Mouse (Mus musculus) heart, embryonic 12.5 days (tissue): ENCODE results near the gene Lfng. TPM values are rescaled to one million over a fixed set of nuclear protein-coding genes. Genes with fewer than 3 reads are reported as not detected.

Experiments
- ATAC-seq: fragments of 200-750 bp; cut with Nextera tagmentation; 2 replicates; pipeline ENCODE4 v1.8.0; 2017; ENCODE audit warnings: moderate TSS enrichment, moderate library complexity; ENCODE audit not compliant: insufficient number of reproducible peaks, low FRiP score
- H3K27ac ChIP-seq: fragments of 300-500 bp; sonication (generic); 2 replicates; pipeline ENCODE4 v1.5.1; 2016; ENCODE audit warnings: mild to moderate bottlenecking, moderate library complexity; ENCODE audit not compliant: poor library complexity, severe bottlenecking
- H3K27me3 ChIP-seq: fragments of 300-500 bp; sonication (generic); replicated peaks from 2 replicates; pipeline ENCODE4 v1.6.1; 2016; ENCODE audit warnings: mild to moderate bottlenecking, moderate library complexity
- H3K36me3 ChIP-seq: fragments of 300-500 bp; sonication (generic); 2 replicates; pipeline ENCODE4 v1.6.1; 2016; ENCODE audit warnings: mild to moderate bottlenecking, moderate library complexity
- H3K4me1 ChIP-seq: fragments of 300-500 bp; sonication (generic); replicated peaks from 2 replicates; pipeline ENCODE4 v1.6.1; 2016; ENCODE audit warnings: mild to moderate bottlenecking
- H3K4me2 ChIP-seq: fragments of 300-500 bp; sonication (generic); 2 replicates; pipeline ENCODE4 v1.6.1; 2016; ENCODE audit warnings: mild to moderate bottlenecking, moderate library complexity
- H3K4me3 ChIP-seq: fragments of 300-500 bp; sonication (generic); 2 replicates; pipeline ENCODE4 v1.5.1; 2016; ENCODE audit warnings: mild to moderate bottlenecking
- H3K9ac ChIP-seq: fragments of 300-500 bp; sonication (generic); 2 replicates; pipeline ENCODE4 v1.6.1; 2016; ENCODE audit warnings: mild to moderate bottlenecking, moderate library complexity
- H3K9me3 ChIP-seq: fragments of 300-500 bp; sonication (generic); replicated peaks from 2 replicates; pipeline ENCODE4 v1.6.1; 2016; ENCODE audit warnings: mild to moderate bottlenecking, moderate library complexity
- WGBS: fragments of 180-500 bp; shearing (Covaris S2); methylation state at CpG from one replicate; pipeline ENCODE4 v1.1.7; 2016; 5-methylcytosine and 5-hydroxymethylcytosine counted together
- polyA plus RNA-seq: library from polyadenylated mRNA; unstranded; fragments of >200 nt; fragmentation: Nextera tagmentation; extraction: Ambion mirVana; gene quantifications from 2 replicates; pipeline ENCODE4 v1.2.1, GENCODE M21; 2016

Gene Lfng
- polyA plus RNA-seq, result 2.9 and 4.3 TPM in 2 replicates

GRCm38 (mm10) chr5:140607001-140607835 lies at the start of gene Lfng:
TSS of gene Lfng (plus strand) at chr5:140607320.
- Histone ChIP-seq H3K36me3 (no peaks in the 10 kb centered on the region), H3K27me3 (peaks cover 84% of the 10 kb centered on the region), H3K9ac (peak within 1 kb of the TSS; percentile 59), H3K27ac (no peak within 1 kb of the TSS), H3K9me3 (no peaks in the 10 kb centered on the region), H3K4me2 (peak within 1 kb of the TSS; percentile 83), H3K4me3 (peak within 1 kb of the TSS; percentile 53), H3K4me1 (peaks cover 60% of the 10 kb centered on the region)
- under 1% methylated on average over 89 of the region's 91 CpGs for WGBS
- ATAC-seq, result peak; percentile 56

DNA sequence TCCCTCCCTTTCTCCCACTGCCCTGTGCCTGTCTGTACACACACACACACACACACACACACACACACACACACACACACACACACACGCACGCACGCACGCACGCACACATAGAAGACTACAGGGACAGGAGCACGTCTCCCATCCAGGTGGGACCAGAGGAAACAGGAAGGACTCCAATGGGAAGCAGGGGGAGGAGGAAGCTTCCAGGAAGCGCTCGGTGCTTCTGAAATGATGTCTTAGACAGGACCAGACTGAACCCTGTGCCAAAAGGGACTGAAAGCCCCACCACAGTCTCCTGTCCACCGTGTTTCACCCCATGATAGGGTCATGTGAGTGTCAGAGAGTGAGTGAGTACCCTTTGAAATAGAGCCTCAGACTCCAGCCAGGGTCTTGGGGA lies 44.5 kb upstream of the Lfng start:
- no peak overlapping the region for H3K4me2 ChIP-seq
- H3K27me3 ChIP-seq, result peaks cover 17% of the 10 kb centered on the region
- no peaks in the 10 kb centered on the region for H3K36me3 ChIP-seq
- no peak overlapping the region for H3K9ac ChIP-seq
- H3K4me3 ChIP-seq, result no peak overlapping the region
- peaks cover 6% of the 10 kb centered on the region for H3K4me1 ChIP-seq
- no peaks in the 10 kb centered on the region for H3K9me3 ChIP-seq
- H3K27ac ChIP-seq, result no peak overlapping the region
- ATAC-seq, result no peak
- 81% methylated on average over 8 of the region's 9 CpGs for WGBS

GRCm38 (mm10) chr5:140564896-140565295 lies 42.2 kb upstream of the Lfng start, which contains the start of gene Grifin:
TSS of gene Grifin (minus strand) at chr5:140565071.
- Histone ChIP-seq H3K4me1 (peaks cover 12% of the 10 kb centered on the region), H3K4me3 (no peak within 1 kb of the TSS), H3K9ac (no peak within 1 kb of the TSS), H3K4me2 (no peak within 1 kb of the TSS), H3K9me3 (no peaks in the 10 kb centered on the region), H3K27ac (no peak within 1 kb of the TSS), H3K36me3 (no peaks in the 10 kb centered on the region), H3K27me3 (peaks cover 17% of the 10 kb centered on the region)
- peak; percentile 53; the same call in 1 of the 2 replicates for ATAC-seq
- 87% methylated on average over 4 of the region's 4 CpGs for WGBS

DNA sequence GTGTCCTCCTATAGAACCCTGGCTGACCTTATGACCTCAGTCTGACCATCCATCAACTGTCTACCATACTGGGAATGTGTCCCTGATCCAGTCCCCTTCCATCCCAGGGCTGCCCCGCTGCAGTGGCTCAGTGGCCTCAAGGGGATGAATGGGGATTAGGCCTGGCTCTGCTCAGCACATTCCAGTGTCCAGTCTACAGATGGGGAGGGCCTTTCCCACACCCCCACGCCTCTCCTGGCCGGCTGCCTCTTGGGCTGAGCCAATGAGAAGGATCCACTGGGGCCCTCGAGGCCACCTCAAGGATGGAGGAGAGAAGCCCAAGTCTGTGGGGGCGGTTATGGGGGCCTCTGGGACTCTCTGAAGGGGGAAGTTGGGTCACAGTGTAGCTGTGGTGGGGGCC lies 41.7 kb upstream of the Lfng start:
- ATAC-seq, result peak; percentile 7; the same call in 1 of the 2 replicates
- H3K4me1 ChIP-seq, result peaks cover 12% of the 10 kb centered on the region
- no peak overlapping the region for H3K4me3 ChIP-seq
- no peak overlapping the region for H3K4me2 ChIP-seq
- no peak overlapping the region for H3K9ac ChIP-seq
- no peaks in the 10 kb centered on the region for H3K9me3 ChIP-seq
- WGBS, result 44% methylated on average over 5 of the region's 5 CpGs
- peaks cover 17% of the 10 kb centered on the region for H3K27me3 ChIP-seq
- no peak overlapping the region for H3K27ac ChIP-seq
- no peaks in the 10 kb centered on the region for H3K36me3 ChIP-seq

- Histone ChIP-seq H3K4me3 (no peak overlapping the region), H3K36me3 (no peaks in the 10 kb centered on the region), H3K4me1 (peaks cover 12% of the 10 kb centered on the region), H3K9ac (no peak overlapping the region), H3K27ac (no peak overlapping the region), H3K4me2 (no peak overlapping the region), H3K9me3 (no peaks in the 10 kb centered on the region), H3K27me3 (peaks cover 17% of the 10 kb centered on the region)
- ATAC-seq, result 0 out of 2 replicates have a peak, but pooled peaks have one; percentile 30
- 62% methylated on average over 6 of the region's 6 CpGs for WGBS
Measured at GRCm38 (mm10) chr5:140565856-140566255, 41.3 kb upstream of the Lfng start.

- Histone ChIP-seq H3K9me3 (no peaks in the 10 kb centered on the region), H3K4me2 (no peak overlapping the region), H3K4me3 (no peak overlapping the region), H3K9ac (no peak overlapping the region), H3K4me1 (peaks cover 12% of the 10 kb centered on the region), H3K27me3 (peaks cover 17% of the 10 kb centered on the region), H3K36me3 (no peaks in the 10 kb centered on the region), H3K27ac (no peak overlapping the region)
- no peak for ATAC-seq
- 81% methylated on average over 4 of the region's 4 CpGs for WGBS
Measured at GRCm38 (mm10) chr5:140566271-140566670, 40.8 kb upstream of the Lfng start.

- Histone ChIP-seq H3K9ac (no peak overlapping the region), H3K36me3 (no peaks in the 10 kb centered on the region), H3K4me1 (peaks cover 12% of the 10 kb centered on the region), H3K4me2 (no peak overlapping the region), H3K9me3 (no peaks in the 10 kb centered on the region), H3K27me3 (peaks cover 17% of the 10 kb centered on the region), H3K4me3 (no peak overlapping the region), H3K27ac (no peak overlapping the region)
- peak; percentile 29; the same call in 1 of the 2 replicates for ATAC-seq
- 48% methylated on average over 11 of the region's 11 CpGs for WGBS
Measured at GRCm38 (mm10) chr5:140567321-140567720, 39.8 kb upstream of the Lfng start.

DNA sequence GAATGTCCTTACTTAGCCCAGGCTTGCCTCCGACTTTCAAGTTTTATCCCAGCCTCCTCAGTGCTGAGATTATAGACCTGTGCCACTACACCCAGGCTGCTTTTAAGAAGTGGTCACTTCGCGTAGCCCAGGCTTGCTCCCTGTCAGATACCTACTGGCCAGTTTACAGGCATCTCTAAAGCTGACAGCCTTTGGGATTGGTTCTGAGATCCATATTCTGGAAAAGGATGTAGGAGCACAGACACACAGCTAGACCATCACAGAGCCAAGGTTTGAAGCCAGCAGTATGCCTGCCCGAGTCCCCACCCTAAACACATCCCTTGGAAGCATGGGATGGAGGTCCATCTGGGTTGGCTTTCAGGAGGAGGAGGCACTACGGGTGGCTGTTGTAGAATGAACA lies 39.4 kb upstream of the Lfng start:
- no peak overlapping the region for H3K4me2 ChIP-seq
- peaks cover 12% of the 10 kb centered on the region for H3K4me1 ChIP-seq
- no peaks in the 10 kb centered on the region for H3K36me3 ChIP-seq
- H3K27me3 ChIP-seq, result peaks cover 17% of the 10 kb centered on the region
- no peaks in the 10 kb centered on the region for H3K9me3 ChIP-seq
- no peak overlapping the region for H3K9ac ChIP-seq
- ATAC-seq, result 0 out of 2 replicates have a peak, but pooled peaks have one; percentile 5
- no peak overlapping the region for H3K27ac ChIP-seq
- H3K4me3 ChIP-seq, result no peak overlapping the region
- 88% methylated on average over 5 of the region's 5 CpGs for WGBS

- no peak overlapping the region for H3K9ac ChIP-seq
- H3K9me3 ChIP-seq, result no peaks in the 10 kb centered on the region
- H3K4me1 ChIP-seq, result peaks cover 12% of the 10 kb centered on the region
- no peak overlapping the region for H3K4me3 ChIP-seq
- WGBS, result 44% methylated on average over 10 of the region's 10 CpGs
- H3K27ac ChIP-seq, result no peak overlapping the region
- ATAC-seq, result no peak
- peak overlapping the region; percentile 28; the same call in 1 of the 2 replicates for H3K4me2 ChIP-seq
- H3K36me3 ChIP-seq, result no peaks in the 10 kb centered on the region
- H3K27me3 ChIP-seq, result peaks cover 12% of the 10 kb centered on the region
Measured at GRCm38 (mm10) chr5:140568321-140568970, 38.7 kb upstream of the Lfng start.

DNA sequence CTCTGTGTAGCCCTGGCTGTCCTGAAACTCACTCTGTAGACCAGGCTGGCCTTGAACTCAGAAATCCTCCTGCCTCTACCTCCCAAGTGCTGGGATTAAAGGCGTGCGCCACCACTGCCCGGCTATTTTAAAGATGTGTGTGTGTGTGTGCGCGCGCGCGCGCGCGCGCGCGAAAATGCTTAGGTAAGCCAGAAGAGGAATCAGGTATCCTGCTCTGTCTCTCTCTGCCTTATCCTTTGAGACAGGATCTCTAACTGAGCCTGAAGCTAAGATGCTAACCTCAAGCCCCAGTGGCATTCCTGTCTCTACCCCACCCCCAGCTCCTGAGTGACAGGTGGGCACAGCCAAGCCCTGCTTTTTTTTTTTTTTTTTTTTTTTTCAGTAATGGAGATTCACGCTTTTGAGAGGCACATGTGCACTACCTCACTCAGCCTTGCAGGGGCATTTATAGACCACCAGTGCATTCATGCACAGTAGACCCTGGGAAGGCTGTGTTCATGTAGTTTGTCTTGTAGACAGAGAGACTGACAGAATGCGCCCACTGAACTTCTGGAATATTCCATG lies 38.0 kb upstream of the Lfng start:
- Histone ChIP-seq H3K4me1 (peaks cover 12% of the 10 kb centered on the region), H3K36me3 (no peaks in the 10 kb centered on the region), H3K27me3 (peaks cover 8% of the 10 kb centered on the region), H3K4me2 (no peak overlapping the region), H3K27ac (no peak overlapping the region), H3K9me3 (no peaks in the 10 kb centered on the region), H3K4me3 (no peak overlapping the region), H3K9ac (no peak overlapping the region)
- no peak for ATAC-seq
- 77% methylated on average over 16 of the region's 16 CpGs for WGBS
